Mouse (Mus musculus) liver, postnatal 0 days (tissue): Measurements from ENCODE around the gene Gal3st2.
"Not testable (repeated sequence)": the region's sequence is repeated elsewhere in the genome, so short reads cannot be mapped to it uniquely, and the experiment has no call there.

ENCODE experiments used
- CTCF ChIP-seq: sonication (generic); IDR thresholded peaks from 2 replicates; pipeline ENCODE4 v1.5.1; 2016; ENCODE audit warnings: antibody characterized with exemption, low read depth
- EP300 ChIP-seq: IDR thresholded peaks from 2 replicates; pipeline ENCODE4 v1.6.1; 2016; ENCODE audit warnings: antibody characterized with exemption, low read depth, mild to moderate bottlenecking

- TF ChIP-seq CTCF, result peak; percentile 43
- not testable (repeated sequence) for TF ChIP-seq EP300
These were observed 28.2 kb upstream of the Gal3st2 start for GRCm38 (mm10) chr1:93832754-93833360.
